Comparison of ENCODE assay signal across 19 mouse cellular contexts in the genomic region with DNA sequence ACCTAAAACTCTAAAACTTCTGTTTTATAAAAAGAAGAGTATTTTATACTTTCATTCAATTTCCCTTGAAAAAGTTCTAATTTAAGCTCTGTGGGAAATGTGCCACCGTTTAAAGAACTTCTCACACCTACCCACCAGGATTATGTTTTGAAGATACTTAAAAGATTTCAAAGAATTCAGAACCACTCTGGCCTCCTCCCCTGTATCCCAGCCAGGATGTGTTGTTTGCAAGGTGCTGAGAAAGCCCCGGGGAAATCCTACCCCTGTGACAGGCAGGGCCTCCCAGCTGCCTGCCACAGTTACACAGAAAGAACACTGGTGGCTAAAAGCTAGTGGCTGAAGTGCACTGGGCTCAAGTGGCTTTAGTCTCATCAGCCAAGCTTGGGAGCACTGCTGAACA. TPM values are rescaled to one million over a fixed set of nuclear protein-coding genes. Genes with fewer than 3 reads are reported as not detected.
DNase-seq lines count a peak whose midpoint lies in the region; ATAC-seq and TF ChIP-seq lines count a peak whose summit lies in the region.
"Had no signal": no experiment of that assay in that cellular context is flagged by ENCODE, and none has a peak within 500 bp of the region (broad histone marks: within the 10 kb centered on the region; RNA-seq: fewer than 3 reads in every experiment).

No protein-coding gene starts in this region.

- no peaks in the 10 kb centered on the region for H3K36me3 ChIP-seq in liver, postnatal 0 days (replicated peaks; ENCODE audit: insufficient read depth, low read length)
- H3K36me3 ChIP-seq in macrophage (ENCODE audit: inconsistent target): no peaks in the 10 kb centered on the region
- H3K36me3 ChIP-seq: forebrain, embryonic 12.5 days; heart, embryonic 12.5 days; hindbrain, embryonic 15.5 days; limb, embryonic 15.5 days; midbrain, embryonic 12.5 days had no signal

- ATAC-seq in liver, postnatal 0 days: no peak

- TF ChIP-seq EP300 in liver, postnatal 0 days (IDR thresholded peaks at IDR 0.05; ENCODE audit: low read depth): no peak

- H3K9me3 ChIP-seq in liver, postnatal 0 days (ENCODE audit: low read length): no peaks in the 10 kb centered on the region
- H3K9me3 ChIP-seq: forebrain, embryonic 12.5 days; heart, embryonic 12.5 days; hindbrain, embryonic 15.5 days; limb, embryonic 15.5 days; midbrain, embryonic 12.5 days had no signal

- no peaks in the 10 kb centered on the region for H3K79me2 ChIP-seq in macrophage (ENCODE audit: inconsistent target)

- DNase-seq in liver, postnatal 0 days: no peak
- no peak for DNase-seq in liver
- DNase-seq in CD4-positive helper T cell, adult 2 months (ENCODE audit: low read depth, low spot score): peak; percentile 76
- DNase-seq in CD8-positive naive resting alpha-beta T cell, adult 2 months (ENCODE audit: low read depth in 2 of 2, low spot score in 2 of 2): peak; percentile 33 to 45
- no peak for DNase-seq in spleen, postnatal 4 days (ENCODE audit: low spot score in 2 of 2)
- DNase-seq in B cell, adult 2 months: no peak
- DNase-seq: cerebellum, adult 11 months; cerebellum, postnatal 14 days; embryo, embryonic 11 days; kidney, adult 18-20 months; kidney, postnatal 10 days; retina, postnatal 1 day had no signal

- no peaks in the 10 kb centered on the region for H3K27me3 ChIP-seq in liver, postnatal 0 days (ENCODE audit: insufficient read depth, low read length)
- H3K27me3 ChIP-seq: forebrain, embryonic 12.5 days; hindbrain, embryonic 15.5 days; limb, embryonic 15.5 days; midbrain, embryonic 12.5 days had no signal

- no peak overlapping the region for H3K4me3 ChIP-seq in liver, postnatal 0 days (ENCODE audit: low read depth, low read length)
- no peak overlapping the region for H3K4me3 ChIP-seq in macrophage (ENCODE audit: inconsistent target)
- H3K4me3 ChIP-seq: forebrain, embryonic 12.5 days; heart, embryonic 12.5 days; hindbrain, embryonic 15.5 days; limb, embryonic 15.5 days; midbrain, embryonic 12.5 days had no signal

- H3K4me2 ChIP-seq in liver, postnatal 0 days (ENCODE audit: low read depth, low read length): no peak overlapping the region
- H3K4me2 ChIP-seq: forebrain, embryonic 12.5 days; heart, embryonic 12.5 days; hindbrain, embryonic 15.5 days; limb, embryonic 15.5 days; midbrain, embryonic 12.5 days had no signal

- peaks cover 15% of the 10 kb centered on the region for H3K4me1 ChIP-seq in liver, postnatal 0 days (ENCODE audit: insufficient read depth)

- H3K9ac ChIP-seq in liver, postnatal 0 days (replicated peaks): no peak overlapping the region
- H3K9ac ChIP-seq: forebrain, embryonic 12.5 days; heart, embryonic 12.5 days; hindbrain, embryonic 15.5 days; limb, embryonic 15.5 days; midbrain, embryonic 12.5 days had no signal

- no peak for TF ChIP-seq CTCF in liver, postnatal 0 days (IDR thresholded peaks at IDR 0.05; ENCODE audit: low read depth)

- peak overlapping the region; percentile 19; the same call in 1 of the 2 replicates for H3K27ac ChIP-seq in liver, postnatal 0 days (ENCODE audit: low read depth)
- H3K27ac ChIP-seq in macrophage: 0 out of 2 replicates have a peak overlapping the region, but pooled peaks have one; percentile 29
- H3K27ac ChIP-seq: forebrain, embryonic 12.5 days; hindbrain, embryonic 15.5 days; limb, embryonic 15.5 days; midbrain, embryonic 12.5 days had no signal

- 19% methylated on average over 2 of the region's 2 CpGs for WGBS in liver, postnatal 0 days (ENCODE audit: insufficient replicate concordance)
- 8% methylated on average over 2 of the region's 2 CpGs for WGBS in macrophage (ENCODE audit: missing documents)

RNA-seq across cellular contexts. Expression of a gene that starts 47.9 kb away (rescaled TPM):
- 1.5 TPM in 2 replicates for polyA plus RNA-seq in liver, postnatal 0 days (2015; fragmentation: Nextera tagmentation; extraction: Ambion mirVana)
- total RNA-seq in macrophage (2018; cell fraction: chromatin; rRNA removed): 100 to 1,000 TPM in 4 of 26 experiments, 10 to 100 TPM in 19, 1 to 10 TPM in 3; 6.2 to 192 (median 60.9) TPM
- 100 to 1,000 TPM in 6 of 26 experiments, 10 to 100 TPM in 18, 1 to 10 TPM in 2; 8.9 to 181 (median 54.4) TPM for total RNA-seq in macrophage (2018; cell fraction: cytosol; rRNA removed)
- 100 to 1,000 TPM in 8 of 26 experiments, 10 to 100 TPM in 17, 1 to 10 TPM in 1; 9.0 to 203 (median 79.1) TPM for total RNA-seq in macrophage (2018; cell fraction: nucleus; rRNA removed)
- 3.7 to 11.7 TPM (median 5.6 TPM) in 3 replicates for polyA plus RNA-seq in macrophage (2018)

RNA-seq across cellular contexts. Expression of a gene that starts 50.8 kb away (rescaled TPM):
- polyA plus RNA-seq in liver, postnatal 0 days (2015; fragmentation: Nextera tagmentation; extraction: Ambion mirVana): 0.31 and 0.94 TPM in 2 replicates
- total RNA-seq in macrophage (2018; cell fraction: chromatin; rRNA removed): 1 to 10 TPM in 1 of 26 experiments, not detected in 25; 5.6 TPM
- total RNA-seq in macrophage (2018; cell fraction: cytosol; rRNA removed): not detected
- total RNA-seq in macrophage (2018; cell fraction: nucleus; rRNA removed): 1 to 10 TPM in 1 of 26 experiments, under 1 TPM in 1, not detected in 24; 0.06 to 1.0 TPM
- not detected in 3 replicates for polyA plus RNA-seq in macrophage (2018)
- total RNA-seq: neutrophil, adult 5-6 weeks had no signal

Comparison
In these comparisons a context has a peak if more than half of its experiments do, and no peak if none do; other contexts are left out.
1. DNase-seq: peak in CD4-positive helper T cell, adult 2 months (single experiment) and CD8-positive naive resting alpha-beta T cell, adult 2 months (2 of 2); none in liver, postnatal 0 days (single experiment), liver (single experiment), spleen, postnatal 4 days (0 of 2) and B cell, adult 2 months (0 of 2).